Mouse (Mus musculus) kidney, adult 18-20 months (tissue): Measurements from ENCODE around the gene Pmepa1.

ENCODE experiments used
- DNase-seq: peaks from one replicate; pipeline ENCODE4 v3.0.0; 2021

Pmepa1 gene

DNA sequence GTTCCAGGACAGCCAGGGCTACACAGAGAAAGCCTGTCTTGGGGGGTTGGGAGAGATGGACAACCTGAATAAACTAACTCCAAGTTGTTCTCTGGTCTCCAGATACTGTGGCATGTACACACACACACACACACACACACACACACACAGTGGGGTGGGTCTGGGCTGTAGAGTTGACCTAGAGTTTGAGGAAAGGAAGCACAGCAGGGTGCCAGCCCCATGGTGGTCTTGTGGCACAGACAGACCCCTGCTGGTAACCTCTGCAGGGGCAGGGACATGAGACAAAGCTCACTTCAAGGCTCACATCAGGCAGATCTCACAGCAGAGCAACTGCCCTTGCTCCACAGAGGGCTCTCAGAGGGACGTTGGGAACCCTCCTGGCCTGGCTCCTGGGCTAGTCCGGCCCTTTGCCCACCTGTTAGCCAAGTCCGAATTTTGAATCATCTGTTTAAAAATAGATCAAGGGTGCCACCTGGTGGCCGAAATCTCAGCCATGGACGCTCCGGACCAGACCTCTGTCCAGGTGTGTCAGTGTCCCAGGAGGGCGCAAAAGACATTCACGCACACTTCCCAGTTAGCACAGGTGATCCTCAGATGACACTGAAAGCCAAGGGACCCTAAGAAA is 92.4 kb downstream of the Pmepa1 start:
- DNase-seq: peak; percentile 87

DNA sequence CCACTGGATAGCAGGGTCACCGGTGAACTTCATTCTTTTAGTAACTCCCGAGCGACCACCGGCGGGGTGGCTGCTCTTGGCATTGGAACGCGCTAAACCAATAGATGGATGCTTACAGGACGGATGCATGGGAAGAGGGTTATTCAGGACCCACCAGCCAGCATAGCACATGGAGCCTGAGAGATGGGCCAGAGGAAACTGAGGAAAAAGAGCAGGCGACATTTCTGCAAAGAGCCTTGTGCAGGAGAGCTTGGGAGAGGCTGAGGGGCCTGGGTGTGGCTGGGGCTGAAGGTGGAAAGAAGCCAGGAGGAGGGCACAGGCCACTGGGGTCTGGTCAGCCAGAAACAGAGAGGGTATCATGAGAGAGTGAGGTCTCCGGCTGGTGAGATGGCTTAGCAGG is 93.0 kb downstream of the Pmepa1 start:
- no peak for DNase-seq

DNA sequence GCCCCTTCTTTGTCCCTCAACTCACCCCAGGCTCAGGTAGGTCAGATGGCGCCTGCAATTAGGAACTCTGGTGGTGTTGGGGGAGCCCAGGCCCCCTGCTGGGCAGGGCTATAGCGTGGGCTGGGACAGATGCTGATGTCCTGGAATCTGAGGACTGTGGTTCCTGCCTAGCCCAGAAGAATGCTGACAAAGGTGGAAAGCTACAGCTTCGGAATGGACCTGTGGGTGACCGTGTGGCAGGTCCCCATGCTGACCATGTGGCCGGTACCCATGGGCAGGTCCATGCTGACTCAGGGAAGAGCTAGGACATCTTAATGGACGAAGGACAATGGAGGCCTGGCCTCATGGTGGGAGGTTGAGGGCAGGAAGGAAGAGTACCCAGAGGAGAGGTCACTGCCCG is 93.5 kb downstream of the Pmepa1 start:
- DNase-seq: no peak

DNA sequence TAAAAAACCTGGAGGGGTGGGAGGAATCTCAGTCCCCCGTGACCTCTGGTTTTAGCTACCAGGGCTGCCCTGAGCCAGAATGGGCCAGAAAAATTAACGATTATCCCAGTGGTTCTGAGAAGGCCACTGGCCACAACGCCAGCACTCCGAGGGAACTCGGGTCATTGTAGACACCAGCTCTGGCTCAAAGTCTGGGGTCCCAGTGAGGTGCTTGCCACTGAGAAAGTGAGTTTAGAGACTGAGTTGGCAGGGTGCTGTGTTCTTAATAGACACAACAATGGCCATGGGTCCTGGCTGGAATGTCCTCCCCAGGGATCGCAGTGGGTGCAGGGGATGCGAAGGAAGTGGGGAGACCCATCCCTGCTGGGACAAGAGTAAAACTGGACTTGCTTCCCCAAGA is 94.4 kb downstream of the Pmepa1 start:
- peak; percentile 51 for DNase-seq

DNA sequence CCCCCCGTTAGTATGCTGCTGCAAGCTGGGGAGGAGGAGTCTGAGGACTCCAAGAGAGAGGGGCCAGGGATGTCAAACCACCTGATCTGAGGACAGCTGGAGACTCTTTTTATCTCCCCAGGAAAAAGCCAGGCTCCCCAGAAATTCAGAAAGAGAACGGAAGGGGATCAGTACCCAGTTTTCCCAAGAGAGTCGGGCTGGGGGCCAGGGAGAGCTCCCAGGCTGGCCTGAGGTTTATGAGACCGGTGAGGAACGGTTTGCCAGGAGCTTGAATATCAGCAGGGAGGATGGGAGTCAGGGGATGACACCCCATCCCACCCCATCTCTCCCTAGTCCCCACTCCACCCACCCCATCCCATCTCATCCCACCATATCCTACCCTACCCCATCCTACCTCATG is 94.8 kb downstream of the Pmepa1 start:
- DNase-seq: peak; percentile 13

DNA sequence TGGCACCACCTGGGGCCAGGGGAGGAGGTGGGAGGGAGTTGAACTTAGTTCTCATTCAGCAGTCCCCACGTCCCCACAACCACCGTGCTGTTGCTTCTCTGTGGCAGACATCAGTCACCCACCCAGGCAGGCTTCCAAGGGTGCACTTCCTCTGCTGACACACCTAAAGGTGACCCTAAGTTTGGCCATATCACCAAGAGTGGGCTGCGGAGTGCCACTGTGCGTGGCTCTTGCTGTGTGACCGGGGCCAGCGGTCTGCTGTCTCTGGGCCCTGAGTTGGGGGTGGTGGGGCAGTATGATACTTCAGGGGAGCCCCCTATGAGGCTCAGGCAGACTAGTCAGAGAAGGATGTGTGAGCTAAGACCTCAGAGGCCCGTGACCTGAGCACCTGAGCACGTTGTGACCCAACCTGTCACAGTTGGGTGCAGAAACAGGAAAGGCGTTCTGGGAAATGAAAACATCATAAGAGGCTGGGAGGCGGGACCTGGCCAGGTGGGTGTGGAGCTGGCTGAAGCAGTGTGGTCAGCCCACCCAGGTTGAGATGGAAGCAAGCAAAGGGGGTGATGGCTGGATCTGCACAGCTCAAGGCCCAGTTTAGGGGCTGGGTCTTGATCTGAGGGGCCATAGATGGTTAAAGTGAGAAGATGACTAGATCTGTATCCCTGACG is 95.5 kb downstream of the Pmepa1 start:
- peak; percentile 37 for DNase-seq

DNA sequence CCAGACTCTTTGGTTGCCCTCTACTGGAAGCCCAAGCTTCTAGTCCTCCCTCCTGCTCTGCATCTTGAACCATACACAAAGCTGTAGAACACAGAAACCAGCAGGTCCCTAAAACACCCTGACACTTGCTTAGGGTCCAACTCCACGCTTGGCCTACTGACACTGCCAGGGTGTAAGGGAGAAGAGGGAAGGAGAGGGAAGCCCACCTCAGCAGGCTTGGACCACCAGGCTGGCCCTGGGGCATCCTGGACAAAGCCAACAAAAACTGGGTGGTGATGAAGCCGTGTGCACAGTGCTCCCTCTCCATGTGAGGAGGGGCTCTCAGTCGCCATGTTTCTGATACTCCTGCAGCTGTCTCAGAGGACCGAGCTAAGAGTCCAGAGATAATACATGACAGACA is 96.3 kb downstream of the Pmepa1 start:
- DNase-seq: no peak

DNA sequence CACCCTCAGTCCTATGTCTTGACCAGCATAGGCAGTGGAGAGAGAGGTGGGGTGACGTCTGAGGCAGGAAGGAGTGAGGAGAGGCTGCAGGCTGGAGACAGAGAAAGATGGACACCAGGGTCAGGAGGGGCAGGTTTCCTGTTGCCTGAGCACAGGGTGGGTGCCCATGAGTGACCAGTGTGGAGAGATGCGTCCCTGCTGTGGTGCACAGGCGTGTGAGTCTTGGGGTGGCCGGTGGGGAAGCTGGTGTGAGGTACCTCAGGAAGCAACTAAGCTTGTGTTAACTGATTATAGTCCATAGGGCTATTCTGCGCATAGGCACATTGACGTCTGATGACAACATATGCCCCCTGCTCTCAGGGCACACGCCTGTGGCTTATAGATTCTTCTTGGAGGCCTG is 97.3 kb downstream of the Pmepa1 start:
- peak; percentile 15 for DNase-seq

DNA sequence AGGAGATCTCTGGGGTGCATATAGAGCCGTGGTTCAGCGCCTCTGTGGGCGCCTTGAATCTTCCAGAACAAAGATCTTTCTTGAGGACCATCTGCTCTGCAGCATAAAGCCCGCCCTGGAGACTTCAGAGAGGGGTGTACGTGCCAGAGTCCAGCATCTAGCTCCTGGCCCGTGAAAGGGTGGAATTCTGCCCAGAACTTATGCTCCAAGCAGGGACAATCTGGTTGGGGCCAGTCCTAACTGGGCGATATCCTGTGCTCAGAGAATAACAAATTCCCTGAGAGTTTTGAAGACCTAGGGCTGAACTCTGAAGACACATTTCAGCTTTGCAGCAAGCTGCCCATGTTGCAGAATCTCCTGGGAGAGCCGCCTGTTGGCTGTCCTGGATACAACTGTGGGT is 98.4 kb downstream of the Pmepa1 start:
- DNase-seq: peak; percentile 90

DNA sequence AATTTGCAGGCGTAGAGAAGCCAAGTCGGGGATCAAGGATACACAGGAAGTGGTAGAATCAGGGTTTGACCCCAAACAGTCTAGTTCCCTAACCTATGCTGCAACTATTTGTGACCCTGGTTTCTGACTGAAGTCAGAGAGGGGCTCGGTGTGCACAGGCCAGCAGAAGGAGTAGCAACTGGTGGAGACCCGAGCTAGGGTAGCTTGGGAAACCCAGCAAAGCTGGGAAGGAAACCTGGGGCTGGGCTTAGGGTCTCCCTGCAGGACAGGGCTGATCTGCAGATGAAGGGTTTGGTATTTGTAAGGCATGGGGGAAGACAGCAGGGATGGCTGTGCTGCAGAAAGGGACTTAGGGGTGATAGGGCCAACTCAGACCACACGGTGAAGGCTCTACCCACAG is 98.9 kb downstream of the Pmepa1 start:
- no peak for DNase-seq

DNA sequence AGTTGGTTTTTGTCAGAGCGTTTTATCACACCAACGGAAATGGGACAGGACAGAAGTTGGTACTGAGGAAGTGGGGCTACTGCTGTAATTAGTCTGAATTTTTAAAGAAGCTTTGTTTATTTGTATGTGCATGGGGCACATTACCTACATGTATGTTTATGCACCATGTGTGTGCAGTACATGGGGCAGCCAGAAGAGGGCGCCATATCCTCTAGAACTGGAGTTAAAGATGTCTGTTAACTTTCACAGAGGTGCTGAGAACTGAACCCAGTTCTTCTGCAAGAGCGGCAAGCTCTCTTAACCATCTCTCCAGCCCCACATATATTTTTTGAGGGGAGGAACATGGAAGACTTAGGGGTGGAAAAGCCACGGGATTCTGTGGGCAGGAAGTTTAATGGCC is 100.6 kb downstream of the Pmepa1 start:
- DNase-seq: no peak

DNA sequence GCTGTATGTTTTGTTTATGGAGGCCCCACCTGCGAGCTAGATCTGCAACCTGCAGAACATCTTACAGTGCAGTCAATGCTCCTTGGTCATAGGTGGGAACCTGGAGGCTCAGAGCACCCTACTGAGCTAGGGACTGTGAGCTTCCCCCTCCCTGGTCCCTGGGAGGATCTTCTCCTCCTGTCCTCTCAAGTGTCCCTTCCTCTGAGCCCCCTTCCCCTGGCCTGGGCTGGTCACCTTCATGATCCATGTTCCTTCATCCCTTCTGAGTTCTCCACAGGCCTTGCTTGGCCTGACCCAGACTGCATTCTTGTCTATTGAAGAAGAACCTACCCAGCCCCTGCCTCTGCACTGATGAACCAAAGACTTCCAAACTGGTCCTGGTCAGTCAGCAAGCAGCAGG is 101.8 kb downstream of the Pmepa1 start:
- DNase-seq: no peak
